Mouse (Mus musculus): Measurements from ENCODE around the gene Tspan32. TPM values are rescaled to one million over a fixed set of nuclear protein-coding genes. Genes with fewer than 3 reads are reported as not detected.

The Tspan32 gene
- total RNA-seq, 2 experiments from 2014 or later = 0.17 TPM; not detected in 1

Other genes starting within 250 kb of the Tspan32 start
- gene Th, start 73.9 kb upstream of the Tspan32 start, total RNA-seq (2021) = under 1 TPM; 0.58 to 0.82 TPM
- under 1 TPM in 1 of 2 experiments, not detected in 1; 0.52 TPM for gene Ascl2, start 35.8 kb upstream of the Tspan32 start, total RNA-seq (2021)
- gene Cd81, start 47.7 kb downstream of the Tspan32 start, total RNA-seq (2021) = 100 to 1,000 TPM; 459 to 481 TPM
- 10 to 100 TPM; 39.1 to 48.2 TPM for gene Tssc4, start 64.2 kb downstream of the Tspan32 start, total RNA-seq (2021)
- under 1 TPM in 1 of 2 experiments, not detected in 1; 0.07 TPM for gene Trpm5, start 89.6 kb downstream of the Tspan32 start, total RNA-seq (2021)
- gene Kcnq1, start 101.3 kb downstream of the Tspan32 start, total RNA-seq (2021) = under 1 TPM; 0.28 to 0.40 TPM